Mouse (Mus musculus) neural tube, embryonic 11.5 days (tissue): ENCODE measurements around the gene Lgals12. TPM values are rescaled to one million over a fixed set of nuclear protein-coding genes. Genes with fewer than 3 reads are reported as not detected.

ENCODE experiments used
- ATAC-seq: fragments of 200-750 bp; cut with Nextera tagmentation; 2 replicates; pipeline ENCODE4 v1.8.0; 2017; ENCODE audit warnings: moderate number of reproducible peaks, mild to moderate bottlenecking, moderate TSS enrichment, moderate library complexity; ENCODE audit not compliant: insufficient read depth, low FRiP score, low TSS enrichment
- DNase-seq: peaks from one replicate; pipeline ENCODE4 v3.0.0-alpha.2; 2015; ENCODE audit warnings: low spot score
- H3K27ac ChIP-seq: fragments of 300-500 bp; sonication (generic); 2 replicates; pipeline ENCODE4 v1.5.1; 2014; ENCODE audit warnings: low read depth, mild to moderate bottlenecking, low read length
- H3K27me3 ChIP-seq: fragments of 300-500 bp; sonication (generic); 2 replicates; pipeline ENCODE4 v1.6.1; 2014; ENCODE audit warnings: mild to moderate bottlenecking, low read length, mixed read lengths; ENCODE audit not compliant: control insufficient read depth, insufficient read depth
- H3K36me3 ChIP-seq: fragments of 300-500 bp; sonication (generic); 2 replicates; pipeline ENCODE4 v1.6.1; 2014; ENCODE audit warnings: mild to moderate bottlenecking, low read length, moderate library complexity, mixed read lengths; ENCODE audit not compliant: control insufficient read depth, insufficient read depth
- H3K4me1 ChIP-seq: fragments of 300-500 bp; sonication (generic); 2 replicates; pipeline ENCODE4 v1.6.1; 2014; ENCODE audit warnings: low read length, mixed read lengths; ENCODE audit not compliant: control insufficient read depth, insufficient read depth
- H3K4me2 ChIP-seq: fragments of 300-500 bp; sonication (generic); 2 replicates; pipeline ENCODE4 v1.6.1; 2014; ENCODE audit warnings: low read depth, mild to moderate bottlenecking, moderate library complexity
- H3K4me3 ChIP-seq: fragments of 300-500 bp; sonication (generic); 2 replicates; pipeline ENCODE4 v1.5.1; 2014; ENCODE audit warnings: low read depth, low read length
- H3K9ac ChIP-seq: fragments of 300-500 bp; sonication (generic); 2 replicates; pipeline ENCODE4 v1.6.1; 2014; ENCODE audit warnings: mild to moderate bottlenecking, low read length
- H3K9me3 ChIP-seq: fragments of 300-500 bp; sonication (generic); 2 replicates; pipeline ENCODE4 v1.6.1; 2016; ENCODE audit warnings: low read length; ENCODE audit not compliant: control insufficient read depth
- WGBS: fragments of 180-500 bp; shearing (Covaris S2); extraction: QIAGEN DNeasy Blood & Tissue Kit; methylation state at CpG from one replicate; pipeline ENCODE4 v1.1.7; 2014; 5-methylcytosine and 5-hydroxymethylcytosine counted together
- polyA plus RNA-seq: library from polyadenylated mRNA; unstranded; fragments of >200 nt; fragmentation: Nextera tagmentation; extraction: Ambion mirVana; gene quantifications from 2 replicates; pipeline ENCODE4 v1.2.1, GENCODE M21; 2014

Gene Lgals12
- polyA plus RNA-seq, 1 experiment from 2014 or later: not detected

GRCm38 (mm10) chr19:7611942-7612757, 5.2 kb upstream of the Lgals12 start, which contains the start of gene Hrasls5:
TSS of gene Hrasls5 (plus strand) at chr19:7612541.
- H3K4me2 ChIP-seq: peak within 1 kb of the TSS; percentile 75
- H3K4me1 ChIP-seq: no peaks in the 10 kb centered on the region
- H3K4me3 ChIP-seq: peak within 1 kb of the TSS; percentile 27
- peak; percentile 23; the same call in 1 of the 2 replicates for ATAC-seq
- DNase-seq: peak; percentile 46
- H3K9ac ChIP-seq: no peak within 1 kb of the TSS
- peaks cover 14% of the 10 kb centered on the region; the same call in 1 of the 2 replicates for H3K27me3 ChIP-seq
- no peaks in the 10 kb centered on the region for H3K36me3 ChIP-seq
- no peak within 1 kb of the TSS for H3K27ac ChIP-seq
- no peaks in the 10 kb centered on the region for H3K9me3 ChIP-seq
- WGBS: 3% methylated on average over 54 of the region's 54 CpGs

- no peak for ATAC-seq
- Histone ChIP-seq H3K4me3 (no peak overlapping the region), H3K36me3 (no peaks in the 10 kb centered on the region), H3K9ac (no peak overlapping the region), H3K4me1 (peaks cover 2% of the 10 kb centered on the region; the same call in 1 of the 2 replicates), H3K27me3 (peaks cover 11% of the 10 kb centered on the region; the same call in 1 of the 2 replicates), H3K27ac (no peak overlapping the region), H3K4me2 (no peak overlapping the region), H3K9me3 (no peaks in the 10 kb centered on the region)
- no peak for DNase-seq
- WGBS: 74% methylated on average over 7 of the region's 7 CpGs
Measured at GRCm38 (mm10) chr19:7607690-7608201, 753 bp upstream of the Lgals12 start.

GRCm38 (mm10) chr19:7605930-7606783, 836 bp downstream of the Lgals12 start:
- no peak for DNase-seq
- H3K4me2 ChIP-seq: peak overlapping the region; percentile 38
- 4% methylated on average over 15 of the region's 15 CpGs for WGBS
- H3K9me3 ChIP-seq: no peaks in the 10 kb centered on the region
- no peaks in the 10 kb centered on the region for H3K27me3 ChIP-seq
- no peak for ATAC-seq
- no peak overlapping the region for H3K9ac ChIP-seq
- H3K4me1 ChIP-seq: peaks cover 2% of the 10 kb centered on the region; the same call in 1 of the 2 replicates
- H3K27ac ChIP-seq: no peak overlapping the region
- H3K36me3 ChIP-seq: no peaks in the 10 kb centered on the region
- peak overlapping the region; percentile 4; the same call in 1 of the 2 replicates for H3K4me3 ChIP-seq

GRCm38 (mm10) chr19:7605013-7605412, 2.0 kb downstream of the Lgals12 start:
- no peak overlapping the region for H3K9ac ChIP-seq
- H3K4me1 ChIP-seq: peaks cover 2% of the 10 kb centered on the region; the same call in 1 of the 2 replicates
- H3K36me3 ChIP-seq: no peaks in the 10 kb centered on the region
- H3K9me3 ChIP-seq: no peaks in the 10 kb centered on the region
- H3K27ac ChIP-seq: no peak overlapping the region
- no peak overlapping the region for H3K4me3 ChIP-seq
- no peaks in the 10 kb centered on the region for H3K27me3 ChIP-seq
- ATAC-seq (no peak), DNase-seq (no peak)
- H3K4me2 ChIP-seq: no peak overlapping the region

GRCm38 (mm10) chr19:7604107-7604506, 2.9 kb downstream of the Lgals12 start:
- Histone ChIP-seq H3K27ac (no peak overlapping the region), H3K36me3 (no peaks in the 10 kb centered on the region), H3K9me3 (no peaks in the 10 kb centered on the region), H3K4me3 (no peak overlapping the region), H3K4me1 (peaks cover 2% of the 10 kb centered on the region; the same call in 1 of the 2 replicates), H3K4me2 (no peak overlapping the region), H3K27me3 (no peaks in the 10 kb centered on the region), H3K9ac (no peak overlapping the region)
- ATAC-seq (no peak), DNase-seq (no peak)
- WGBS: 91% methylated on average over 10 of the region's 10 CpGs

GRCm38 (mm10) chr19:7601551-7601950, 5.4 kb downstream of the Lgals12 start:
- Histone ChIP-seq H3K4me1 (0 out of 2 replicates have a peak, but pooled peaks cover 2% of the 10 kb centered on the region), H3K4me3 (no peak overlapping the region), H3K9me3 (no peaks in the 10 kb centered on the region), H3K27ac (no peak overlapping the region), H3K27me3 (no peaks in the 10 kb centered on the region), H3K36me3 (no peaks in the 10 kb centered on the region), H3K4me2 (no peak overlapping the region), H3K9ac (no peak overlapping the region)
- 80% methylated on average over 4 of the region's 4 CpGs for WGBS
- ATAC-seq (no peak), DNase-seq (no peak)

GRCm38 (mm10) chr19:7598481-7598880, 8.5 kb downstream of the Lgals12 start:
- WGBS: 67% methylated on average over 4 of the region's 4 CpGs
- ATAC-seq: no peak
- no peak for DNase-seq
- Histone ChIP-seq H3K27me3 (no peaks in the 10 kb centered on the region), H3K4me1 (no peaks in the 10 kb centered on the region), H3K9ac (no peak overlapping the region), H3K4me3 (no peak overlapping the region), H3K36me3 (no peaks in the 10 kb centered on the region), H3K27ac (no peak overlapping the region), H3K9me3 (no peaks in the 10 kb centered on the region), H3K4me2 (no peak overlapping the region)

GRCm38 (mm10) chr19:7595534-7595933, 11.5 kb downstream of the Lgals12 start:
- no peaks in the 10 kb centered on the region for H3K4me1 ChIP-seq
- H3K27ac ChIP-seq: no peak overlapping the region
- WGBS: 31% methylated on average over 2 of the region's 2 CpGs
- ATAC-seq (no peak), DNase-seq (peak; percentile 49)
- no peaks in the 10 kb centered on the region for H3K27me3 ChIP-seq
- H3K36me3 ChIP-seq: no peaks in the 10 kb centered on the region
- no peaks in the 10 kb centered on the region for H3K9me3 ChIP-seq
- H3K9ac ChIP-seq: no peak overlapping the region
- no peak overlapping the region for H3K4me3 ChIP-seq
- H3K4me2 ChIP-seq: no peak overlapping the region
